Mouse (Mus musculus) spleen, postnatal 14 days (tissue): ENCODE data around the gene Olfr583.

Experiments
- DNase-seq, 2 experiments: peaks; one replicate each; pipeline ENCODE4 v3.0.0; 2021 to 2022; ENCODE audit warnings: low spot score in 2 of 2

The Olfr583 gene

DNA sequence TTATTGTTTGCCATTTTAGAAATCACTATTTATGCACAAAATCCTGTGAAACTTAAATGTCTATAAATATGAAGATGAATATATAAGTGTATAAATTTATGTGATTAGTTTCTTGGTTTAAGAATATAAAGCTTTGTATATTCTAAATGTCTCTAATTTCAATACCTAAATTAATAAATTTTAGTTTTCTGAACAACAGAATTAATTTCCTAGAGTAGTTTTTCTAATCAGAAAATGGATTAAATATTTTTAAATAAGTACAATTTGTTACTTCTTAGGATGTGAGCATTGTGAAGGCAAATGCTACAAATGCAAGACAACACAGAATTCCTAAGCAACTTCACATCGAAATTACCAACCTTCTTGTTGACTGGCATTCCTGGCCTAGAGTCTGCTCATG lies at the start of gene Olfr583:
Gene Olfr583 (plus strand): TSS at position 301 of the 400 bp plus-strand sequence.
- DNase-seq, result no peak

DNA sequence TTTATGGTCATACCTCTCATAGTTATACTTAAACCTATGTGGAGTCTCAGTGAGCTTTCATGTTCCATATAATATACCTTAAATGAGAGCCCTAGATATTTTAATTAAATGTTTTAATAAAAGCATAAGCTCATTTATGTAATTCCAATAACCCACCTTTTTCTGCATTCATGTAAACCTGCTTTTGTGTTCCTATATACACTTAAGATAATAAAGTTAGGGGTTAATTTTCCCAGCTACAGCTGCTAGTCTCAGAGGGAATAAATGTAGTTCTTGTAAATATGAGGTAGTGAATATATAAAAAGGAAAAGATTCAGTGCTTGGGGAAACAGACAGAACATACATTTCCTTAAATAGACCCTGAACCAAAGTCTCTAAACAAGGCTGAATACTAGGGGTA lies 13.4 kb upstream of the Olfr583 start, which contains the start of gene Olfr582:
Gene Olfr582 (plus strand): TSS at position 301 of the 400 bp plus-strand sequence.
- no peak for DNase-seq

DNA sequence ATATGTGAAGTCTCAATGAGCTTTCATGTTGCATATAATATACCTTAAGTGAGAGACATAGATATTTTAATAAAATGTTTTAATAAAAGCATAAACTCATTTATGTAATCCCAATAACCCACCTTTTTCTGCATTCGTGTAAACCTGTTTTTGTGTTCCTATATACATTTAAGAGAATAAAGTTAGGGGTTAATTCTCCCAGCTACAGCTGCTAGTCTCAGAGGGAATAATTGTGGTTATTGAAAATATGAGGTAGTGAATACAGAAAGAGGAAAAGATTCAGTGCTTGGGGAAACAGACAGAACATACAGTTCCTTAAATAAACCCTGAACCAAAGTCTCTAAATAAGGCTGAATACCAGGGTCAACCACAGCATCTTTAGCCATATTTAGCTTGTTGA lies 30.5 kb downstream of the Olfr583 start, which contains the start of gene Olfr584:
Gene Olfr584 (plus strand): TSS at position 301 of the 400 bp plus-strand sequence.
- no peak for DNase-seq

DNA sequence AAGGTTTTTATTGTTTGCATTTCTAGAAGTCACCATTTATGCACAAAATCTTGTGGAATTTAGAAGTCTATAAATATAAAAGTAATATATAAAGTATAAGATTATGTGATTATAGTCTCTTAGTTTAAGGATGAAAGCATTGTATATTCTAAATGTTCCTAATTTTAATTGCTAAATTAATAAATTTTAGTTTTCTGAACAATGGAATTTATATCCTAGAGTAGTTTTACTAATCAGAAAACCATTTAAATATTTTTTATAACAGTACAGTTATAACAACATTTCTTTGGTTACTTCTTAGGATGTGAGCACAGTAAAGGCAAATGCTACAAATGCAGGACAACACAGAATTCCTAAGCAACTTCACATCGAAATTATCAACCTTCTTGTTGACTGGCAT lies 46.3 kb downstream of the Olfr583 start, which contains the start of gene Olfr585:
Gene Olfr585 (plus strand): TSS at position 301 of the 400 bp plus-strand sequence.
- DNase-seq, result no peak
